Mouse (Mus musculus) liver, adult 2 months (tissue): ENCODE measurements at regions not wholly inside any gene's neighbourhood (a gene's known extent, or its start where the extent isn't known, plus 50 kb on each side); places are given as distances from the start of the nearest gene placed in this dataset.

ENCODE experiments used
- CTCF ChIP-seq: fragments of 200-500 bp; IDR thresholded peaks from 2 replicates; pipeline ENCODE4 v1.5.1; 2011; ENCODE audit warnings: low read depth, low read length, control low read depth
- POLR2A ChIP-seq: fragments of 200-500 bp; IDR thresholded peaks from 2 replicates; pipeline ENCODE4 v1.6.1; 2011; ENCODE audit warnings: low read length, control low read depth; ENCODE audit not compliant: insufficient read depth; ENCODE audit errors: extremely low read depth

DNA sequence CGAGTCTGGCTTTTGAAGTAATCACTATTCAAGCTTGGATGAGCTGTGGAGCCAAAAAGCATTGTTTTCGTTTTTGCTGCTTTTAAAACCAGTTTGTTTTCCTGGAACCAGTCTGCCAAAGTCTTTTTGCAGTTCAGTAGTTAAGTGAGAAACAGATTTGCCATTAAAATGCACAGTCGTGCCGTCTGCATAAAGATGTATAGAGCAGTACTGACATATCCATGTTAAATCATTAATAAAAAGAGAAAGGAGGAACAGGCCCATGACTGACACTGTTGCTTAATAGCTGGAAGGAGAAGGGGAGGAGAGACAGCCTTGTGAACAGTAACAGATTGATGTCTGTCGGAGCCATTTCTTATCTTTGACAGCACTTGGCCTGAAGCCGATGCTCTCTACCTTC, 292.3 kb downstream of the Hsfy2 start:
- TF ChIP-seq CTCF (no peak), POLR2A (no peak)
